Mouse (Mus musculus): ENCODE data around the gene Nxf1.

The Nxf1 gene

GRCm38 (mm10) chr19:8760757-8761156 is 3.9 kb downstream of the Nxf1 start:
- ATAC-seq (ENCODE audit: insufficient number of reproducible peaks, low FRiP score, low TSS enrichment), result no peak

GRCm38 (mm10) chr19:8763276-8763675 is 6.4 kb downstream of the Nxf1 start:
- no peak for ATAC-seq (ENCODE audit: insufficient number of reproducible peaks, low FRiP score, low TSS enrichment)

DNA sequence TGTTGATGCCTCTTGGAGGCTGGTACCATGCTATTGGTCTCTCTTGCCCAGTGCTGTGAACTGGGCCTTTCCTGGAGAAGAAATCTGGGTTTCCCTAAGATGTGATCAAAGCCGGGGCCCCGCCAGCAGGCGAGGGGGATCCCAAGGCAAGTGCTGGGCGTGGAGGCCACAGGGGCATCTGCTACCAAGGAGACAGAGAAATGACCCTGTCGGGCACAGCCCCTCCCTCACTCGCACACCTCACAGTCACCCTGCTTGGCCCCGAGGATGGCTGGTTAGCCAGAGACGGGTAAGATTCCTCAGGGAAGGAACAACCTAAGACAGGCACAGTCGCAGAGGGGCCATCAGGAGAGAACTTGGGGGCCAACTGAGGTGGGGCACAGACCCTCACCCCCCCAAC is 8.7 kb downstream of the Nxf1 start:
- ATAC-seq (ENCODE audit: insufficient number of reproducible peaks, low FRiP score, low TSS enrichment), result no peak

DNA sequence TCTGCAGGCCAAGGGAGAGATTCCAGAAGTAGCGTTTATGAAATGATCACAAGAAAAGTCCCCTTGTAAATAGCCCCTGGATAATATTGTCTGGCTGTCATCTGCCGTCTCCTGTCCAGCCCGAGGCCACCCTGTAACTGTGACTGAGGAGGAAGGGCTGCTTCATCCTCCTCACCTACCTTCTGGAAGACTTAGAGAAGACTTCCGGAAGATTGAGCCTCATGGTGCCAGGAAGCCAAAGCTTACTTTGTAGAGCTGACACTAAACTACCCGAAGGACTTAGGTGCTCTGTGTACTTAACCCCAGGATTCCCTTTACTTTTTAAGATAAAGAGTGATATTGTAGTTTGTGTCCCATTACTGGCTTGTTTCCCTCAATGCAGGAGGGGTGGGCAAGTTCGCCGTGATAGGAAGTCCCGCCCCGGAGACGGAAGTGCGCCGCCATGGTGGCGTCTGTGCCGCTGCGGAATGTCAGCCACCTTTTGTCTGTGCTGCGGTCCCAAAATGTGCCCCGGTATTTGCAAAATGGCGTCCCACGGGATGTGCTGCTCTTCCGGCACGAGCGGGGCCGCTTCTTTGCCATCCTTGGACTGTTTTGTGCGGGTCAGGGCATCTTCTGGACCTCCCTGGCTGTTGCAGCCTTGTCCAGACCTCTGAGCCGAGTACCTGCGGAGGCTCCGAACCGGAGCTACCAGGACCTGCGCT is 13.8 kb downstream of the Nxf1 start, which contains the start of gene Tmem223:
TSS of gene Tmem223 (plus strand) at position 430 of the 704 bp plus-strand sequence.
- ATAC-seq (ENCODE audit: insufficient number of reproducible peaks, low FRiP score, low TSS enrichment), result peak; percentile 52; the same call in 1 of the 2 replicates

- ATAC-seq (ENCODE audit: insufficient number of reproducible peaks, low FRiP score, low TSS enrichment), result no peak
These were observed 16.1 kb downstream of the Nxf1 start for GRCm38 (mm10) chr19:8772996-8773395.

GRCm38 (mm10) chr19:8773409-8773808 is 16.5 kb downstream of the Nxf1 start:
- ATAC-seq (ENCODE audit: insufficient number of reproducible peaks, low FRiP score, low TSS enrichment), result no peak

DNA sequence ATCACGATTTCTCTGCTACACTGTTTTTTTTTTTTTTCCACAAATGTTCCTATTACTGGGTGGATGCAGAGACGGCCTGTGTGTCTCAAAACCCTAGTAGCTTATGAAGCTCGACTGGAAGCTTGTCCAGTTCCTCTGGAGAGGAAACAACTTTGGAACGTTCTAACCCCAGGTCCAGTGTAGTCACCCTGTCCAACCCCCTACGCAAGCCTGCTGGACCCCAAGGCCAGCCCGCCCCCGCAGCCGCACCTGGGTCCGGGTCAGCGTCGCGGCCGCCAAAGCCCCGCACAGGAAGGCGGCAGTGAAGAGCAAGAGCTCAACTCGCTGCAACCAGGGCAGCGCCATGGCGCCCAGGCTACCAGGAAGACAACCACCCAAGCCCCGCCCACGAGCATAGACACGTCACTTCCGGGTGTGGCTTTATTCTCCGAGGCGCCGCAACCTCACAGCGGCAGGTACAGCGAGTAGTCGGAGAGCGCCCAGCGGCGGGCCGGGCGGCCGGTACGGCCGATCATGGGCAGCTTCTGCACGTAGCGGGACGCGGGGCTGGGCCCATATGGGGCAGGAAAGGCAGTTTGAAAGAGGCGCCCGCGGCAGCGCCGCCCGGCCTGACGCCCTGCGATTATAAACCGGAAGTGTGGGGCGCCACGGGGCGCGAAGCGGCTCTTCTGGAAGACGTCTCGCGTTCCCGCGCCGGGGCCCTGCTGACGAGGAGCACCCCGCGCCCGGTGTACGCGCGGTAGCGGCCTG is 17.4 kb downstream of the Nxf1 start, which contains the start of gene Tmem179b:
TSS of gene Tmem179b (minus strand) at position 382 of the 750 bp plus-strand sequence.
- peak; percentile 86 for ATAC-seq (ENCODE audit: insufficient number of reproducible peaks, low FRiP score, low TSS enrichment)

DNA sequence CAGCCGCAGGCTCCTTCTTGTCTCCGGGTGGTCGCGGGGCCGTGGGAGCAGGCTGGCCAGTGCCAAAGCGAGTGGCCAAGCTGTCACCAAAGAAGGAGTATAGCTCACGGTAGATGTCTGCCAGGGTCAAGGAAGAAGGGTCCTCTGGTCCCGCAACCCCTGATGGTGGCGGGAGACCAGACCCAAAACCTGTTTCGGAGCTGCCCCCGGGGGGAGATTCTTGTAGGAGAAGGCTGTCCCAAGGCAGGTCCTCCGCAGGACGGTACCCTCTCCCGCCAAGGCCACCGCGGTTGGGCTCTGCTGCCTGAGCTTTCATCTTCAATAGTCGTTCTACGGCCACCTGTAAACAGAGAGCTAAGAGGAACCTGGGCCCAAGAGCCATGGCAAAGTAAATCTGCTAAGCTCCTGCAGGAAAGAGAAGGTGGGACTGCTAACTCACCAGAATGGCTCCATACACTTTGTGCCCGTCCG is 18.1 kb downstream of the Nxf1 start:
- no peak for ATAC-seq (ENCODE audit: insufficient number of reproducible peaks, low FRiP score, low TSS enrichment)

DNA sequence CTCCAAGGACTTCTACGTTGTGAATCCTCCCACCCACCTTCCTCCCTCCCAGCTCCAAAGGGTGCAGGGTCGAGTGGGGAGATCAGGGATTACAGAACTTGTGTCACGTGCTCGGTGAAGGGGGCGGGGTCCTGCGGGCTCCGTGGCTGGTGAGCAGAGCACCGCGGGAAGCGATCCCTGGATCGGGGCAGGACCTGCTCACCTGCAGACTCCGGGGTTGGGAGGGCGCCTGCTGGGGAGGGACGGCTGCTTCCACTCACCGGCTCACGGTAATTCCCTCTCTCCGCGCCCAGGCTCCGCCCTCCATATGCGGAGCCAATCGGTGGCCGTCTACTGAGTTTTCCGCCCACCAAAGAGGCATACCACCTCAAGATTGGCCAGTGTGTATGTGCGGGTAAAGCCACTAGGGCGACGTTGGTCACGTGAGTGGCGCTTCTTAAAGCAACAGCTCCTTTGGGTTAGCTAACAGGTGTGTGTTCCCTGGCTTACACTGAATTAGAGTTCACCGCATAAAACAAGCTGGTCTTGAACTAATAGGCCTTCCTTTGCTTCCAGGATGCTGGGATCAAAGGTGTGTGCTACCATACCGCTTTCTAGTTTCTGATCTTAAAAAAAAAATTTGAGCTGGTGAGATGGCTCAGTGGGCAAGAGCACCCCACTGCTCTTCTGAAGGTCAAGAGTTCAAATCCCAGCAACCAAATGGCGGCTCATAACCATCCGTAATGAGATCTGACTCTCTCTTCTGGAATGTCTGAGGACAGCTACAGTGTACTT is 29.3 kb downstream of the Nxf1 start, which contains the start of gene Taf6l:
TSS of gene Taf6l (minus strand) at position 410 of the 774 bp plus-strand sequence.
- ATAC-seq (ENCODE audit: insufficient number of reproducible peaks, low FRiP score, low TSS enrichment), result peak; percentile 99

GRCm38 (mm10) chr19:8788521-8788920 is 31.6 kb downstream of the Nxf1 start:
- ATAC-seq (ENCODE audit: insufficient number of reproducible peaks, low FRiP score, low TSS enrichment), result no peak

DNA sequence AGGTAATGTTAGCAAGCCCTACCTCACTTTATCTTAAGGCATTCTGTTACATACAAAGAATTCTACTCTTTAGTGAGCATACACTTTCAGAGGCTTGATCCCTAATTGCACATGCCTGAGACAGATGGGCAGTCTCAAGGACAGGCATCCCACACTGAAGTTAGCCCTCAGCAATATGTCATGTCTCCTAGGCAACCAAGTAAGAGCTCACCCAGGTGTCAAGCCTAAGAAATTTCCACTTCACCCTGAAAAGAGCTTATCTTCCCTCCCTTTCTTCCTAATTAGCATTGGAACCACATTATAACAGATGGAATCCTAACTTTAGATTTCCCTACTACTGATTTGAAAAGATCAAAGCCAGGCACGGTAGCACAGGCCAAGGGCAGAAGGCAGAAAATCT is 32.3 kb downstream of the Nxf1 start:
- no peak for ATAC-seq (ENCODE audit: insufficient number of reproducible peaks, low FRiP score, low TSS enrichment)

GRCm38 (mm10) chr19:8790171-8790570 is 33.3 kb downstream of the Nxf1 start:
- no peak for ATAC-seq (ENCODE audit: insufficient number of reproducible peaks, low FRiP score, low TSS enrichment)

DNA sequence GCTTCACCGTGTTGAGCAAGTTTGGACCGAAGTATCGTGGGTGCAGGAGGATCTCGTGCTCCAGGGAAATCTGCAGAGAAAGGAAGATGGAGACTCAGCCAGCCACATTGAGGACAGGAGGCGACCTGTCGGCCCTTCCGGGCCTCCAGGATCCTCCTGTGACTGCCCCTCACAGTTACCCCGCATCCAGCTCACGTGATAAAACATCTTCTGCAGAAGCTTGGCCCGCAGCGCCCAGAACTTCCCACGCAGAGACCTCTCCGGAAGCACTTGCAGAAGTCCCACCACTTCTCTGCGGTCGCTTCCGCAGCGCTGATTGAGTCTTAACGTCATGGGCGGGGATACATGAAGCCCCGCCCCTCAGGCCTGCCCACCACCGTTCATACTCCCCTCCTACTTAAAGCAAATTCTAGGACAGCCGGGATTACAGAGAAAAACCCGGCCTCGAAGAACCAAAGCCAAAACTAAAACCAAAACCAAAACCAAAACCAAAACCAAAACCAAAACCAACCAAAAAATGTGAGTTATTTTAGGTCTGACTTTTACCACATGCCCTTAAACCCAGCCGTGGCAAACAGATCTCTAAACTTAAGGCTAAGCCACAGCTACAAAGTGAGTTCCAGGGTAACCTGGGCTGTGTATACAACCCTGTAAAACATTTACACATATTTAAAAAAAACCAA is 41.5 kb downstream of the Nxf1 start, which contains the start of gene Polr2g:
TSS of gene Polr2g (minus strand) at position 314 of the 683 bp plus-strand sequence.
- ATAC-seq (ENCODE audit: insufficient number of reproducible peaks, low FRiP score, low TSS enrichment), result peak; percentile 69

DNA sequence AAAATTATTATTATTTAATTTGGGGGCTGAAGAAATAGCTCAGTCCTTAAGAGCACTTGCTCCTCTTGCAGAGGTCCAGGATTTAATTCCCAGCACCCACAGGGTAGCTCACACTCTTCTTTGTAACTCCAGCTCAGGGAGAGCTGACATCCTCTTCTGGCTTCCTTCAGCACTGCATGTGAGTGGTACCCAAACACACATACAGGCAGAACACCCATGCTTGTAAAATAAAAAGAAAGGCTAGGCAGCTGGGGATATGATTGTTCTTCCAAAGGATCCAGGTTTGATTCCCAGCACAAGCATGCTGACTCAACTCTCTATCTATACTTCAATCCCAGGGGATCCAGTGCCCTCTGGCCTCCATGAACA is 42.1 kb downstream of the Nxf1 start:
- no peak for ATAC-seq (ENCODE audit: insufficient number of reproducible peaks, low FRiP score, low TSS enrichment)

- ATAC-seq (ENCODE audit: insufficient number of reproducible peaks, low FRiP score, low TSS enrichment), result peak; percentile 95
These were observed 45.4 kb downstream of the Nxf1 start, which contains the start of gene Zbtb3 for GRCm38 (mm10) chr19:8802130-8802821. Gene Zbtb3 (plus strand): TSS chr19:8802555.

- ATAC-seq (ENCODE audit: insufficient number of reproducible peaks, low FRiP score, low TSS enrichment), result no peak
These were observed 46.4 kb downstream of the Nxf1 start for GRCm38 (mm10) chr19:8803204-8803780.

GRCm38 (mm10) chr19:8803879-8804660 is 47.2 kb downstream of the Nxf1 start:
- no peak for ATAC-seq (ENCODE audit: insufficient number of reproducible peaks, low FRiP score, low TSS enrichment)

GRCm38 (mm10) chr19:8806810-8807209 is 49.9 kb downstream of the Nxf1 start:
- no peak for ATAC-seq (ENCODE audit: insufficient number of reproducible peaks, low FRiP score, low TSS enrichment)
